Mouse (Mus musculus) monocyte, adult 5-6 weeks (primary cell): ENCODE measurements around the gene Naa15. TPM values are rescaled to one million over a fixed set of nuclear protein-coding genes. Genes with fewer than 3 reads are reported as not detected.

Experiments
- ATAC-seq: fragments of 153-309, 156-312 bp; replicated peaks from 2 replicates; pipeline ENCODE4 v1.8.0; 2017; ENCODE audit warnings: mild to moderate bottlenecking; ENCODE audit not compliant: low TSS enrichment, insufficient number of reproducible peaks, severe bottlenecking, poor library complexity, low FRiP score
- total RNA-seq: library from RNA; stranded (forward); fragments of 200-1000, 200-491, 200-594 nt; gene quantifications from 3 replicates; pipeline ENCODE4 v1.2.3, GENCODE M21; 2017

The Naa15 gene
- total RNA-seq, 1 experiment from 2014 or later, result 61.2 TPM

DNA sequence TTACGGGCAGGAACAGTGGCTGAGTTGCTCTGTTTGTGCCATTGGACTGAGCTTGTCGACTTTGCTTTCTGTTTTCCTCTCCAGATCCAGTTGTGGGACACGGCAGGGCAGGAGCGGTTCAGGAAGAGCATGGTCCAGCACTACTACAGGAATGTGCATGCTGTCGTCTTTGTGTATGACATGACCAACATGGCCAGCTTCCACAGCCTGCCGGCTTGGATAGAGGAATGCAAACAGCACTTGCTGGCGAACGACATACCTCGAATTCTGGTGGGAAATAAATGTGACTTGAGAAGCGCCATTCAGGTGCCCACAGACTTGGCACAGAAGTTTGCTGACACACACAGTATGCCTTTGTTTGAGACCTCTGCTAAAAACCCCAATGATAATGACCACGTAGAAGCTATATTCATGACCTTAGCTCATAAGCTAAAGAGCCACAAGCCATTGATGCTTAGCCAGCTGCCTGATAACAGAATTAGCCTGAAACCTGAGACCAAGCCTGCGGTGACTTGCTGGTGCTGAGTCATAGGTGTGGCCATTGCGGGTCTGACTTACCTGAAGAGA, 78.4 kb downstream of the Naa15 start:
- ATAC-seq, result no peak

DNA sequence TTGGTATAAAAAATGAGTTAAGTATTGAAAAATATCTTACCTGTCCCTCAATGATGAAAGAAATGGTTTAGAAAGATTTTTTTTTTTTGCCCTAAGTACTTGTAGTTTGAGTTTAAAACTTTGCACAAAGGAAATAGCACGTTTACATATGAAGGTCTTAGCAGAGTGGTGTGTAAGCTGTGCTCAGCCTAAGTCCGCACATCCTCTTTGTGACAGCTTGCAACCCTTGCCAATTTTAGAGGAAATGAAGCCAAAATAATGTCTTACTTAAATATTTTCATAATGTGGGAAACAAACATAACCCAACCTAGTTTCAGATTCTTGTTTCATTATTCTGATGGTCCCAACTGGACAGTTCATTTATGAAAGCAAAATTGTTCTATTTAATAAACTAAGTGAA, 79.5 kb downstream of the Naa15 start:
- no peak for ATAC-seq

DNA sequence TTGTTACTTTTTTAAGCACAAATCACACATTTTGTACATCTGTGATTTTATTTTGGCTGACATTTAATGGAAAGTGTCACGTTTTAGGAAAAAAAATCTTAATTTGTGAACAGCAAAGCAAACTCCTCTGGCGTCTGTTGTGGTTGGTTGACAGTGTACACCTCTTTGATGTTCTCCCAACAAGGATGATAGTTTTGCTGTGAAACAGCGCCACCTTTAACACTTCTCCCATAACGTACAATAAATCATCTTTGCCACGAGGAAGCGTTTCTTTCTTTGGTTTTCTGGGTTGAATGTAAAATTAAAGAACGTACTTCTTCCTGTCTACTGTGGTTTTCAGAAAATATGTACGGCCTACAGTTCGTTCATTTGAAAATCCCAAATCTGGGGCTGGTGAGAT, 80.7 kb downstream of the Naa15 start:
- no peak for ATAC-seq

DNA sequence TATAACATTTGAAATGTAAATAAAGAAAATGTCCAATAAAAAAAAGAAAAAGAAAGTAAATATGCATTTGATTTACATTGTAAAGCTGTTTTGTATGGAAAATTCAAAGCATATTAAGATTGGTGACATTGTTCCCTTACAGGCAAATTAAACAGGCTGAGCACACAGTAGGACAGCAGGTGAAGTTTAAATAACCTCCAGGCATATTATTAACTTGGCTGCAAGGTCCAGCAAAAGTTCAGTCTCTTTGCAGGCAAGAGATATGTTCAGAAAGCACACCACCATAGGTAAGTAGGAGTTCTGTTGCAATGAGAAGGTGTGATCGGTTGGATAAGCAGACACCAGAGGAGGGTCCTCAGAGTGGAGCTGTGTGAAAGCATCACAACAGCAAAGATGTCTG, 83.0 kb downstream of the Naa15 start:
- no peak for ATAC-seq

DNA sequence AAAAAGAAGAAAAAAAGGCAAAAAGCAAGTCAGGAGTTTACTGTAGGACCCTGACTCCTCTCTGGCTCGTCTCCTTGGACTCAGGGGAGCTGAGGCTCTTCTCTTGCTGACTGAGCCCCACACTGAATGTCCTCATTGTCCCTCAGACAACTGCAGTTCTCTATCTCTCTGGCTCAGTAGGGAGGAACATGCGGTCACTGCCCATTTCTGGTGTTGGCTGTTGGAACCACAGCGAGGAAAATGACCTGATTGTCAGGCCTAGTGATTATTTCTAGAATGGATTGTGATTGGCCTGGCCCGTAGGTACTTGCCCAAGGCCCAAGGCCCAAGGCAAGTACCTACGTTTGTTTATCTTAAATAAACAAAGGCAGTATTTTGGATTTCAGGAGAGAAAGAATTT, 83.7 kb downstream of the Naa15 start:
- no peak for ATAC-seq

DNA sequence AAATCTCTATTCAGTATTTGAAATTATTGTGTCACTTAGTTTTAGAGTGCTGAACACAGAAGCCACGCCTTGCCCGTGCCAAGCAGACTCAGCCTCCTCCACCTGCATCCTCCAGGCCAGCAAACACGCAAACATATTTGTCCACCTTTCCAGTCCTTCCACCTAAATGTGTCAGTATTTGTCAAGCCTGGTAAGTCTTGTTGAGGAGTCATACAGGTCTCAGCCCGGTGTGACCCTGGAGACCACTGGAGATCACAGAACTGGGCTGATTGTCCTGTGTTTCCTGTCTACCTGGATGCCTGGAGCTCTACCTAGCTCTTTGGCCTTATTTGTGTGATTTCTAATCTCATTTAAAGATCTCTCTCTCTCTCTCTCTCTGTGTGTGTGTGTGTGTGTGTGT, 84.9 kb downstream of the Naa15 start:
- no peak for ATAC-seq

DNA sequence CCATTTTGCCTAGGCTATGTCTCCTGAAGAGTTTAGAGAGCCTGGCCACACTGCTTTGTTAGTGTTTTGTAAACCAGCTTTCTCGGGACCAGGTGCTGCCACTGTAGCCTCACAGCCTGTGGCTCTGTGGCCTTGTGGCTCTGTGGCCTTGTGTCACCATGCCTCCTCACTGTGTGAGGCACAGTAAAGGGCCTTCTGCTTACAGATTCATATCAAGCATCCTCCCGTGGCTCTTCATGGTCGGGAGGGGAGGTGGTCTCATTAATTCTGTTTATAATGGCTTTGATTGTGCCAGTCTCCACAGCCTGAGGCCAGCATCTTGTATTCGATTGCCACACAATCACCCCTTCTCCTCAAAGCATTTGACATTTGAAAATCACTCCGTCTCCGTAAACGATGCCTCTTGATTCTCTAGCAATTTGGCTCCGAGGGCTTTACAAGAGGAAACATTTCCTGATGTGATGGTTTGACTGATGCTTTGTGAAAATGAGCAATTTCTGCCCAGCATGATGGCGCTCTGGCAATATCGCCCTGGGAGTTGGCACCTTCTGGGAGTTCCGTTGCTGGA, 89.5 kb downstream of the Naa15 start:
- ATAC-seq, result no peak

DNA sequence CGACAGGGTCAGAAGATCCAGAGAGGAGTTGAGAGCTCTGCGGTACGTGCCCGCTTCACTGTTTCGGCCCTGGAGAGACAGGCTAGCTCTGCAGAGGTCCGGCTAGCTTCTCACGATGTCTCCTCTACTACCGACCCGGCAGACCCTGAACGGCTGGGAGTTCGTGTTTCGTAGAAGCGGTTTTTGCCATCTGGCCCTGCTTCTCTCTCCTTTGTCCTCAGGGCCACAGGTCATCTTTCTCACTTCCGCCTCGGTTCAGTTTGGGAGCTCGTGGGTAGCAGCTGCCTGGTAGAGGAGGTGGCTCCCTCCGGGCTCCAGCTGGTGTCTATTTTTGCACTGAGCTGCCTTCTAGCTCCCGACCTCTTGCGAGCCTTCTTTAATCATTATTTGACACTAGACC, 90.5 kb downstream of the Naa15 start:
- ATAC-seq, result no peak

DNA sequence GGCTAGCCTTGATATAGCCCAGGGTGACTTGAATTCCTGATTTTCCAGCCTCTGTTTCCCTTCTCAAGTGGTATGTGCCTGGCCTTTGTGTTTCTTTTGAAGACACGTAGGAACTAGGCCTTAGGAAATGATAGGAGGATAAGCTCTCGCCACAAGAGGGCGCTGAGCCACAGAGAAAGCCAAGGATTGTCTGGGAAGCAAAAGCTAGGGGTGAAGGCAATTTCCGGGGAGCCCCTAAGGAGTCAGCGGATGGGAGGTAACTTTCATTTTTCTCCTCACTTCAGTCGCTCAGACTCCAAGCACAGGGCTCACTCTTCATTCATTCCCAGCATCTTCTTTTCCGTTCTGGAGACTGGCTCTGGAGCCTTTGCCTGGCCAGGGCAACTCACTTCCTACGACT, 96.0 kb downstream of the Naa15 start:
- peak; percentile 62 for ATAC-seq

DNA sequence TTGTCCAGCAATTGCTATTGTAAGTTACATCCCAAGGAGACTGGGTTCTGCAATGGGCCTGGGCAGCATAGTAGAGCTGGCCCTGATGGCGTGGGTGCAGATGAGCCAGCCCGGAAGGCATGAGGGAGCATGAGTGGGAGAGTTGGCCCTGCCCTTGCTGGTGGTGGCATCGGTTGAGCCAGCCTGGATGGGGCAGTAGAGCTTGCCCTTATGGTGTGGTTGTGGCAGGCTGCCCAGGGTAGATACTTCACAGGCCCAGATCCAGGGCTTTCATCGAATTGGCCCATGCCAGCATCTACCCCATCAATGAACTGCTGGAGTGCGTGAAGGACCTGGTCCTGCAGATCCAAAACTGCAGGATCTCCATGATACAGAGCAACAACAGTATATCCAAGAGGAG, 97.0 kb downstream of the Naa15 start:
- no peak for ATAC-seq

DNA sequence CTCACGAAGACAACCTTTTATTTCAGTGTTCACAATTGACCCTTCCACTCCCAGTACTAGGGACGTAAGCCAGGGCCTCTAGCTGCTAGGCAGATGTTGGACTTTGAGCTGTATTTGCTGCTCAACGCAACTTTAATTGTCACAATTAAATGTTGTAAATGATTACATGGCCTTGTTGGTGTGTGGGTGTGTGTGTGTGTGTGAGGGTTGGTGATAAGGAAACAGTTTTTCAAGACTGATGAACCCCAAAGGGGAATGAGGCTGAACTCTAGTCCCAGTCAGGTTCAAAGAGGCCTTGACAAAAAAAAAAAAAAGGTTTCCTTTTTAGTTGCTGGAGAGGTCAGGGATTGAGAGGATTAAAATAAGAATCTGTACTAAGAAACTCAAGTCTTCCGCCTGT, 102.5 kb downstream of the Naa15 start:
- ATAC-seq, result no peak

DNA sequence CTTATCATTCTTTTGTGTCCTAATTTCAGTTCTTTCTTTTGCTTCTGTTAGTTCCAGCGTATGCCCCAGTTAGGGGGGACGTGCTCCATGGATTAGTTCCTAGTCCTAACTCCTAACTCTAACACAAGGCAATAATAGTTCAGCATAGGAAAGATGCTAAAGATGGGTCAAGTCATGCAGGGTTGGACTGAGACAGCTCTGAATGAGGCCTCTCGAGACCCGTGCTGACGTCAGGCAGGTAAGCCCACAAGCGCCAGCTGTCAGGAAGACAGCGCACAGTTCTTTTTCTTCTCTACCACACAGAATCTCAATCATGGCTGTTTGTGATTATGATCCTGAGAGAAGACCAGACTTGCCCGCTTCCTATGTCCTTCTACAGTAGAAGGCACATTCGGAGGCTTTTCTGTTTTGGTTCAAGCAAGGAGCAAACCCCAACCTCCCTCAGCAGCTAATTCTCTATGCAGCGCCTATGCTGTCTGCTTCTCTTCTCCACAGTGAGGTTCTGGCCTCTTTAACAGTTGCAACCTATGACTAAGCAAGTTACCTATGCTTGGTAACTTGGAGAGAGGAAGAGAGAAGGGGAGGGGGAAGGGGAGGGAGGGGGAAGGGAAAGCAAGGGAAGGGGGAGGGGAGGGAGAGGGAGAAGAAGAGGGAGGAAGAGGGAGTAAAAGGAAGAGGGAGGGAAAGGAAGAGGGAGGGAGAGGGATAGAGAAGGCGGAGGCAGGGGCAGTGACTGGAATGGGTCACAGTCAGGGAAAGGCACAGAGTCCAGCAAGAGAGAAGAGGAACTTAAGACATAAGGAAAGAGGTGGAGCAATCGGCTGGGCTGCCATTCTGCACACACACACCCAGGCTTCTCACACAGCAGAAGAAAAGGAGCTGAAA, 103.2 kb downstream of the Naa15 start:
- peak; percentile 81 for ATAC-seq

DNA sequence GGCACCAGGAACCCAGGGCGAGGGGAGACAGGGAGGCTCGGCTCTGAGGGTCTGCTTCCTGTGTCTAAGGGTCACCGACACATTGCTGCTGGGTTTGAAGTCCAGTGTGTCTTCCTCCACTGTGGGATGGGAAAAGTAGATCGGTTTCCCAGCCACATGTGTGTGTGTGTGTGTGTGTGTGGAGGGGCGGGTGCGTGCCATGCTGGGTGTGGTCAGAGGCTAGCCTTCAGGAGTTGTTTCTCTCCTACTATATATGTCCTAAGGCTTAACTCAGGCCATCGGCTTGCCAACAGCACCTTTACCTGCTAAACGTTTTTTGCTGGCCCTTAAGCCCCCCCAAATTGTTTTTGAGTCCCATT, 103.8 kb downstream of the Naa15 start:
- no peak for ATAC-seq

DNA sequence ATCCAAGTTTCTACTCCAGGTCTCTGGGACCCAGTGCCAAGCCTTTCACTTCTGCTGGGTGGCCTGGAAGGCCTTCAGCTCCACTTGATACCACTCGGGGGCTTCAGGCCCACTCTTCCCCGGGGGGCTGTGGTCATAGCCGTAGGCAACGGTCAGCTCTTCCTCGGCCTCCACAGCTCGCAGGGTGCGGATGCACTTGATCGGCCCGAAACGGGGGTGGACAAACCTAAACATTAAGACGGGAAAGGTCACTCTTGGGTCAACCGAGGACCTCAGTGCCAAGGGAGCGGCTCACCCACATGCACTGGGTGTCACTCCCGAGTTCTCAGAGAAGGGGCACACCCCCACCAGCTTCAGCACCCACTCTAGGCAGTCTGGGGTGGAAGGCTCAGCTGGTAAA, 106.3 kb downstream of the Naa15 start:
- no peak for ATAC-seq

DNA sequence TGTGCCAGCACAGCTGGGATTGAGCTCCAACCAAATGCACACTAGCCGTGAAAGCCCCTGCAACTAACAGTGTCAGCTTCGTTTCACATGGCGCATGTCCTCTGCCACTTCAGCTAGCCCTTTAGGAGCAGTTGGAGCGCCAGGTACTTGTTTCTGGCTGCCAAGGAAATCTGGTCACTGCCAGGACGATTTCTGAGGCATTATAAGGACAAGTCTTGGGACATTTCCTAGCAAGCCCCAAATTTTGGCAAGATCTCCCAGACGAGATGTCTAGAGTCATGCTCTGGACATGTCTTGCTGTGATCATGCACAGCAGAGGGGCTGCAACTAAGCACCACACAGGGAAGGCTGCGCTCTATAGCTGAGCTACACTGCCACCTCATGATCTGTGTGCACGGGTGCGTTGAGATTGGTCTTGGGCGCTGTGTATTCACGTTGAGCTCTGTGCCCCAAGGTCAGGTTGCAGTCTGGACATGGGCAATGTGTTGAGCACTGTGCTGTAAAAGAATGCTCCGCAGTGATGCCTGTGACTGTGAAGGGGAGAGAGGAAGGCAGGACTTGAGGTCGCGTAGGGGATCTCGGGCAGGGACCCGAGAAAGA, 110.3 kb downstream of the Naa15 start:
- no peak for ATAC-seq

Other genes with a start within 250 kb of the Naa15 start
- 13.9 to 18.6 TPM (median 17.2 TPM) in 3 replicates for gene Noct, start 190.7 kb upstream of the Naa15 start, total RNA-seq
- gene Elf2, start 74.5 kb upstream of the Naa15 start, total RNA-seq, result 183 to 185 TPM (median 183 TPM) in 3 replicates
- 1.5 TPM in 1 of 3 replicates, not detected in the others for gene Mgarp, start 18.4 kb upstream of the Naa15 start, total RNA-seq
- gene Ndufc1, start 6.2 kb upstream of the Naa15 start, total RNA-seq, result 31.4 to 81.5 TPM (median 60.3 TPM) in 3 replicates
- gene Rab33b, start 68.8 kb downstream of the Naa15 start, total RNA-seq, result 34.2 to 41.6 TPM (median 36.8 TPM) in 3 replicates
- gene Setd7, start 145.7 kb downstream of the Naa15 start, total RNA-seq, result 17.5 to 30.9 TPM (median 24.9 TPM) in 3 replicates
- 6.7 to 12.9 TPM (median 12.1 TPM) in 3 replicates for gene Mgst2, start 245.2 kb downstream of the Naa15 start, total RNA-seq